Mouse (Mus musculus) lung, adult 2 months (tissue): ENCODE results near the gene Ccnb1.

Experiments
- CTCF ChIP-seq: fragments of 200-500 bp; IDR thresholded peaks from 2 replicates; pipeline ENCODE4 v1.5.1; 2011; ENCODE audit warnings: mild to moderate bottlenecking, low read length, control low read depth; ENCODE audit not compliant: insufficient read depth
- POLR2A ChIP-seq: fragments of 200-500 bp; IDR thresholded peaks from 2 replicates; pipeline ENCODE4 v1.6.1; 2011; ENCODE audit warnings: low read depth, mild to moderate bottlenecking, control low read depth, low read length, borderline replicate concordance; ENCODE audit errors: extremely low read depth

- no peak for TF ChIP-seq CTCF
- no peak for TF ChIP-seq POLR2A
Observed at GRCm38 (mm10) chr13:100776056-100776419, 10.3 kb downstream of the Ccnb1 start.
